Mouse (Mus musculus): ENCODE results near the gene Arhgef12. TPM values are rescaled to one million over a fixed set of nuclear protein-coding genes. Genes with fewer than 3 reads are reported as not detected.

Arhgef12 gene
- total and polyA plus RNA-seq, 3 experiments = 34.8 to 150 (median 136) TPM

DNA sequence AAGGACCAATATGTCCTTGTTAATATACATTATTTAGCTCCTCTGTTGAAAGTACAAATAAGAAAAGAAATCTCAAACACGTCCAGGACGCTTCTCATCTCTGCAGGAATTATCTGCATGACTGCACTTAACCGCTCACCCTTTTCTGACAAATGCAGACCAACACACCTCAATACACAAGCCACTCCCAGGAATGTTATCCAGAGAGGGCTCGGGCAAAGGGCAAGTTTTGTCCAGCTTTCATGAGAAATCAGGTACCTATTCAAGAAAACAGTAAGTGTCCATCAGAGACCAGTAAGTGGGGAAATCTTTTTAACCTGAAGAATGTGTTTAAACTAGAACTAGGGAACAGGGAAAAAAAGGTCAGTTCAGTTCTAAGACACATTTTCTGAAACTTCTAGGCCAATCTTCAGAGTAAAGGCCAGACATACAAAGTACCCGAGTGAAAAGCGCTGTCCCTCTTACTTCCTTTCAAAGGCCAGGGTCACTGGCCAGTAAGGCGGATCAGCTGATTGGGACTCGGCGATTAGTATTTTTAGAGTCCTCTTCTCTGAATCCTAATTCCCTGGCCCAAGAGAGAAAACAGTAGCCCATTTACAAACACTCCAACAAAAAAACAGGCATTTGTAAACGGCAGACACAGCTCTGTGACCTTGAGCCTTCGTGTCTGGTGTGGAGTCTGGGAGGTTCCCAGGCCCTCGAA lies 8.5 kb upstream of the Arhgef12 start:
- peak overlapping the region; percentile 68 for H3K9ac ChIP-seq (ENCODE audit: low read depth, low read length)
- H3K4me1 ChIP-seq (ENCODE audit: control insufficient read depth, insufficient read depth, low read length) = peaks cover 5% of the 10 kb centered on the region
- H3K79me2 ChIP-seq (replicated peaks; ENCODE audit: control insufficient read depth, insufficient read depth, low read length) = no peaks in the 10 kb centered on the region
- intact Hi-C loops (cut with DNase I) = no loop called here
- peaks cover 7% of the 10 kb centered on the region for H3K36me3 ChIP-seq (ENCODE audit: control insufficient read depth, insufficient read depth, low read length)
- peak overlapping the region; percentile 64 for H3K4me3 ChIP-seq
- TF ChIP-seq EP300 (IDR thresholded peaks at IDR 0.05; ENCODE audit: insufficient read depth, low read depth, low read length) (no peak), CTCF (IDR thresholded peaks at IDR 0.05) (no peak), POLR2A (IDR thresholded peaks at IDR 0.05; ENCODE audit: insufficient read depth, low read depth, low read length) (0 out of 2 replicates have a peak, but pooled peaks have one; percentile 43)
- peak overlapping the region; percentile 82 for H3K27ac ChIP-seq
- 27% methylated on average over 12 of the region's 12 CpGs for WGBS
- DNase-seq = no peak
- H3K27me3 ChIP-seq (ENCODE audit: control insufficient read depth, insufficient read depth, low read length) = no peaks in the 10 kb centered on the region

DNA sequence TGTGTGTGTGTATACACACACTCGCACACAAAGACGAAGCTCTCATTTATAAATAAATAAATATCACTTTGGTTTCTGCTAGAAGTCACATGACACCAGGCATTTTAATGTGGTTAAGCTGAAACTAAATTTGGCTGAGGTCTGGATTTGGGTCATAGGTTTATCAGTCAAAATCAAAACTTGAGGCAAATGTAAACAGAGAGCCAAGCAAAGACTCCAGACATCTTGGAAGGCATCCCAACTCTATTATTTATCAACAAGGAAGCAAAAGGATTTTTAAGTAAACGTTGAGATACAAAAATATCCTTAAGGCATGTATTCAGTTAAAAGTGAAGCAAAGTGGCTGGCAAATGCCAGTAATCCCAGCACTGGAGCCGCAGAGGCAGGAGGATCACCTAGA lies 7.8 kb upstream of the Arhgef12 start:
- Histone ChIP-seq H3K27ac (peak overlapping the region; percentile 82), H3K4me3 (no peak overlapping the region)
- WGBS = 69% methylated on average over 4 of the region's 4 CpGs

DNA sequence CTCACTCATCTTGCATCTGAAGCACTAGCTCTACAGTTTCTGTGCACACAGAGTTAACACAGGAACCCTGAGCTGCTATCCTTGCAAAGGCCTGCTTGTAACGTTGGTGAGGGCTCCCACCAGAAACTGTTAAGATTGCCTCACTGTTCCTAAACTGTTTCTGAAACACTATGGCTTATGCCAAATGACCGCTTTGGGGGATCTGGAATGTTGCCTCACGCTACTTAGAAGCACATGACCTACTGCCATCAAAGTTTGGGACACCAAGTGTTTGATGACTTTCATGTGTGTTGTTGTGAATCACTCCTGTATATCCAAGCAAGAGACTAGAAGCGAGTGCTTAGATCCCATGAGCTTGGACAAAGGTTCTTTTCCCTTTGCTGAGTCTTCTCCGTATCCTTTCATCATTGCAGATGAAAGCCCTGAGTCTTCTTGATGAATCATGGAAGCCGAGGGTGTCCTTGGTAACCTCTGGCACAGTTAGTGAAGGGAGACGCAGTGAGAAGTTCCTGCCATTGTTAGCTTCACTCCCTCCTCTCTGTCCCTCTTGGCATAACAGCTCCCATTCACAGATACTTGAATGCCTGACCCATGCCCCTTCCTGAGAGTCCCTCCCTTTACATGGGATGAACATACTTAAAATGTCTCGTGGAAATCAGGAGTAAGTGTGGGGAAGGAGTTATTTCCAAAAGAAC lies 3.4 kb upstream of the Arhgef12 start:
- Histone ChIP-seq H3K79me2 (replicated peaks; ENCODE audit: control insufficient read depth, insufficient read depth, low read length) (no peaks in the 10 kb centered on the region), H3K27ac (no peak overlapping the region), H3K36me3 (ENCODE audit: control insufficient read depth, insufficient read depth, low read length) (peaks cover 6% of the 10 kb centered on the region), H3K4me1 (ENCODE audit: control insufficient read depth, insufficient read depth, low read length) (peaks cover 13% of the 10 kb centered on the region), H3K4me3 (no peak overlapping the region), H3K9ac (ENCODE audit: low read depth, low read length) (no peak overlapping the region), H3K27me3 (ENCODE audit: control insufficient read depth, insufficient read depth, low read length) (no peaks in the 10 kb centered on the region)
- WGBS = 64% methylated on average over 8 of the region's 8 CpGs
- intact Hi-C loops (cut with DNase I) = no loop called here
- no peak for TF ChIP-seq EP300 (IDR thresholded peaks at IDR 0.05; ENCODE audit: insufficient read depth, low read depth, low read length)
- no peak for TF ChIP-seq CTCF (IDR thresholded peaks at IDR 0.05)
- no peak for TF ChIP-seq POLR2A (IDR thresholded peaks at IDR 0.05; ENCODE audit: insufficient read depth, low read depth, low read length)
- DNase-seq = no peak

More for the DNA sequence above, 7.8 kb upstream of the Arhgef12 start:
- DNase-seq = no peak
- intact Hi-C loops (cut with DNase I) = no loop called here
- Histone ChIP-seq H3K9ac (ENCODE audit: low read depth, low read length) (no peak overlapping the region), H3K27me3 (ENCODE audit: control insufficient read depth, insufficient read depth, low read length) (no peaks in the 10 kb centered on the region), H3K79me2 (replicated peaks; ENCODE audit: control insufficient read depth, insufficient read depth, low read length) (no peaks in the 10 kb centered on the region), H3K36me3 (ENCODE audit: control insufficient read depth, insufficient read depth, low read length) (peaks cover 7% of the 10 kb centered on the region), H3K4me1 (ENCODE audit: control insufficient read depth, insufficient read depth, low read length) (peaks cover 7% of the 10 kb centered on the region)
- TF ChIP-seq CTCF (IDR thresholded peaks at IDR 0.05) (no peak), POLR2A (IDR thresholded peaks at IDR 0.05; ENCODE audit: insufficient read depth, low read depth, low read length) (no peak), EP300 (IDR thresholded peaks at IDR 0.05; ENCODE audit: insufficient read depth, low read depth, low read length) (no peak)

DNA sequence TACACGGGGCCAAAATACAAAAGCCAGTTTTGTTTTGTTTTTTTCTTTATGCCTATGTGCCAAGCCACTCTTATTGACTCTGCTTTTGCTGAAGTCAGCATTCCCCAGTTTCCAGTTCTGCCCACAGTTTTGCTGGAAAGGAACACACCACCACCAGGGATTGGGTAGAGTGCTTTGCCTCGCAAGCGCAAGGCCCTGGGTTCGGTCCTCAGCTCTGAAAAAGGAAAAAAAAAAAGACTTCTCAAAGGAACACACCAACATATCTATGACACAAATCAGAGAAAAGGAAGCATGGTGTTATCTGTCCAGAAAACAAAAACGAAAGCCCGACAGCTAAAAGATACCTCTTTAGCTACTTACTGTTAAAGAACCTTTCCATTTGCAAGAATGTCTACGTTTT lies 2.1 kb upstream of the Arhgef12 start:
- no peak overlapping the region for H3K9ac ChIP-seq (ENCODE audit: low read depth, low read length)
- no peaks in the 10 kb centered on the region; the same call in 1 of the 2 replicates for H3K36me3 ChIP-seq (ENCODE audit: control insufficient read depth, insufficient read depth, low read length)
- H3K27ac ChIP-seq = no peak overlapping the region
- DNase-seq = no peak
- H3K4me1 ChIP-seq (ENCODE audit: control insufficient read depth, insufficient read depth, low read length) = peaks cover 10% of the 10 kb centered on the region
- TF ChIP-seq CTCF (IDR thresholded peaks at IDR 0.05) = no peak
- TF ChIP-seq POLR2A (IDR thresholded peaks at IDR 0.05; ENCODE audit: insufficient read depth, low read depth, low read length) = no peak
- no peak for TF ChIP-seq EP300 (IDR thresholded peaks at IDR 0.05; ENCODE audit: insufficient read depth, low read depth, low read length)
- no peak overlapping the region for H3K4me3 ChIP-seq
- H3K79me2 ChIP-seq (replicated peaks; ENCODE audit: control insufficient read depth, insufficient read depth, low read length) = no peaks in the 10 kb centered on the region
- WGBS = 89% methylated on average over 7 of the region's 7 CpGs
- H3K27me3 ChIP-seq (ENCODE audit: control insufficient read depth, insufficient read depth, low read length) = no peaks in the 10 kb centered on the region
- intact Hi-C loops (cut with DNase I) = no loop called here

DNA sequence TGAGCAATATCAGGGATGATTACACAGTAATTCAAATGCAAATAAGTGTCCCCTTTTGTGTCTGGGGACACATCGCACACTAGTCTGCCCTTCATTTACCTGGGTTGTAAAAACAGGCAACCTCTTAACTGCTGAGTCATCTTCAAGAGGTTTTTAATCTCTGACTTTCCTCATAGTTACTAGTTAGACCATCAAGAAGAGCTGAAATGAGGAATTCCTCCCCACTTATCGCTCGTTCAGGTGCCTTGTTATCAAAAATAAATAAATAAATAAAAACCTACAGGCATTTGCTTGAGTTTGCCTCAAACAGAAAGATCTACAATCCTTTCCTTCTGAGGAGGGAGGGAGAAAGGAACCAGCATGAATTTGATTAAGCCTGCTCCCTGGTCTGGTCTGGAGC lies 1.7 kb upstream of the Arhgef12 start:
- H3K27ac ChIP-seq = no peak overlapping the region; the same call in 1 of the 2 replicates
- 85% methylated on average over 3 of the region's 3 CpGs for WGBS
- intact Hi-C loops (cut with DNase I) = no loop called here
- no peaks in the 10 kb centered on the region for H3K27me3 ChIP-seq (ENCODE audit: control insufficient read depth, insufficient read depth, low read length)
- H3K9ac ChIP-seq (ENCODE audit: low read depth, low read length) = no peak overlapping the region
- no peaks in the 10 kb centered on the region; the same call in 1 of the 2 replicates for H3K36me3 ChIP-seq (ENCODE audit: control insufficient read depth, insufficient read depth, low read length)
- TF ChIP-seq CTCF (IDR thresholded peaks at IDR 0.05) (no peak), POLR2A (IDR thresholded peaks at IDR 0.05; ENCODE audit: insufficient read depth, low read depth, low read length) (no peak), EP300 (IDR thresholded peaks at IDR 0.05; ENCODE audit: insufficient read depth, low read depth, low read length) (no peak)
- no peak overlapping the region for H3K4me3 ChIP-seq
- no peak for DNase-seq
- H3K4me1 ChIP-seq (ENCODE audit: control insufficient read depth, insufficient read depth, low read length) = peaks cover 10% of the 10 kb centered on the region
- H3K79me2 ChIP-seq (replicated peaks; ENCODE audit: control insufficient read depth, insufficient read depth, low read length) = no peaks in the 10 kb centered on the region

DNA sequence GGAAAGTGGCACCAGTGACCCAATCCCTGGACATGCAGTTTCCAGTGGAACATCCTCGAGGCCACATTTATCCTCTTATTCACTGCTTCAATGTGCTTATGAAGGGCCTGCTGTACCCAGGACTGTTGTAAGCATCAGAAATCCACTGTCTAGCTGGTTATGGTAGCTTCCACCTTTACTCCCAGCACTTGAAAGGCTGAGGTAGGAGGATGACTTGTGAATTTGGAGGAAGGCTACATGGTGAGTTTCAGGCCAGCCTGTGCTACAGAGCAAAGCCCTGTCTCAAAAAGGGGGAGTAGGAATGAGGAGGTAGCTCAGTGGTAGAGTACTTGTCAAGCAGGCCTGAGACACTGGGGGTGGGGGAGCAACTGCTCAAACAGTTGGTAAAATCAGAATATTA lies 1.0 kb upstream of the Arhgef12 start:
- no peak overlapping the region for H3K9ac ChIP-seq (ENCODE audit: low read depth, low read length)
- peak overlapping the region; percentile 98 for H3K27ac ChIP-seq
- DNase-seq = no peak
- H3K79me2 ChIP-seq (replicated peaks; ENCODE audit: control insufficient read depth, insufficient read depth, low read length) = peaks cover 2% of the 10 kb centered on the region; the same call in 1 of the 2 replicates
- WGBS = 57% methylated on average over 1 of the region's 1 CpGs
- no peaks in the 10 kb centered on the region for H3K27me3 ChIP-seq (ENCODE audit: control insufficient read depth, insufficient read depth, low read length)
- TF ChIP-seq POLR2A (IDR thresholded peaks at IDR 0.05; ENCODE audit: insufficient read depth, low read depth, low read length) (no peak), EP300 (IDR thresholded peaks at IDR 0.05; ENCODE audit: insufficient read depth, low read depth, low read length) (no peak), CTCF (IDR thresholded peaks at IDR 0.05) (no peak)
- intact Hi-C loops (cut with DNase I) = no loop called here
- H3K4me3 ChIP-seq = no peak overlapping the region
- peaks cover 12% of the 10 kb centered on the region for H3K4me1 ChIP-seq (ENCODE audit: control insufficient read depth, insufficient read depth, low read length)
- no peaks in the 10 kb centered on the region; the same call in 1 of the 2 replicates for H3K36me3 ChIP-seq (ENCODE audit: control insufficient read depth, insufficient read depth, low read length)

Data from heart, adult 2 months (tissue).